Mouse (Mus musculus) urinary bladder, postnatal 10 days (tissue): ENCODE results near the gene Hypk.

Experiments
- DNase-seq: peaks from one replicate; pipeline ENCODE4 v3.0.0; 2022; ENCODE audit warnings: low spot score

The Hypk gene

DNA sequence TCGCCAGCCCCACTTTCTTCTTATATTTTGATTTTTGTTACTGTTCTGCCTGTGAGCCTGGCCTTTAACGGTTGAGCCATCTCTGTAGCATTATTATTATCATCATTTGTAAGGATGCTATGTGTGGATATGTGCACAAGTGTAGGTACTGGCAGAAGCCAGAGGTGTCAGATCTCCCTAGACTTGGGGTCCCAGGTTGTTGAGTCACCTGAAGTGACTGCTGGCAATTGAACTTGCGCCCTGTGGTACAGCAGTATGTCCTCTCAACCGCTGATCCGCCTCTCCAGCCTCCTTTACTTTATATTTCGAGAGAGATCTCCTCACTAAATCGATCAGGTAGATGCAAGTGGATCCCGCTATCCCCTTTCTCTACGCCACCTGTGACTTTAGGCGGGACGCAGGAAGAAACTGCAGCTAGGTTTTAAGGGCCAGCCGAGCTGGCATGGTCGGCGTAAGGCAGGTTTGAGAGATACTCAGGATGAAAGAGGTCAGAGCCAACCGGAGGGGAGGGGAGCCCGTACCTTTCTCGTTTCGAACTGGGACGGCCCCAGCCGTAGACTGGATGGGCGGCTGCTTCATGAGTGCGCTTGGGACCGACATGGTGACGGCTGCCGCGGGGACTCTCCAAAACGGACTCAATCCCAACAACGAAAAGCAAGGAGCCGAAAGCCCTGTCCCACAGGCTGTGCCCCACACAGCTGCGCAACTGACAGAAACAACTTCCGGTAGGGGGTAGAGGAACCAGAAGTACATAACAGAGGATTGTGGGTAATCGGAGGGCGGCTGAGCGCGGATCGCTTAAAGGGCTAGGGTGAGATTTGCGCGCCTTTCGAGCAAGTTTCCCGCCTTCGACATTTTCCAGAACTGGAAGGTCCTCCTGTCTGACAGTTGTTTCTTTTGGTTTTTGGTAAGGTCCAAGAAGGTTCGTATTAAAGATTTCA lies 53.1 kb downstream of the Hypk start, which contains the start of the genes Mfap1a and Wdr76:
Gene Mfap1a, minus strand, starts transcription at position 724 of the 941 bp plus-strand sequence.
Gene Wdr76, plus strand, starts transcription at position 782 of the 941 bp plus-strand sequence.
- peak; percentile 29 for DNase-seq

DNA sequence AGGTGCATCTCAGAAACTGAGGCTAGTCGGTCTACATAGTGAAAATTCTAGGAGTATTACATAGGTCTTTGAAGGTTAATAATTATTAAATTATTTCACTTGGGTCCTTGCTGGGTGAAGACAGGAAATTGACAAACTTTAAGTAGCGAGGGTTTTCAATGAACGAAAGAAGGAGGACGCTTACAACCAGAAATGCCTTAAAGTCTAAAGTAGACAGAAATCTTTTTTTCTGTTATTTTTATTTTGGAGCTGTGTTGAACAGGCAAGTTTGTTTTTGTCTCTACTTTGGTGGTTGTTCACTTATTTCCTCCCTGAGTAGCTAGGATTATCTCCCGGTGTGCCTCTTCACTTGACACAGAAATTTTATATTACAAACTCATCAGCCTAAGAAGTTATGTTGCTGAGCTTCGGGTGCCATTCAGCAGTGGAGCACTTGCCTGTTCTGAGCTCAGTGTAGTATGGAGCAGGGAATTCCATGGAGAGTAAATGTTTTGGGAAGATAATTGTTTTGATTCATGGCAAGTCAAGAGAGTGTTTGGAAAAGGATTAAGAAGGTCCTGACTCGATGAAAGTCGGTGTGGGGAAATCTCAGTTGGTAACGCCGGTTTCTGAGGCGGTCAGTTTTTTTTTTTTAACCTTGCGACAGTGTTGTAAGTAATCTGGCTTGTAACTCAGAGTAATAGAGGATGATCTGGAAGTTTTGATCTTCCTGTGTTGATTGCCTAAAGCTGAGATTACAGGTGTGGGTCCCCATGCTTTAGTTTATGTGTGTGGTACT lies 54.3 kb downstream of the Hypk start:
- no peak for DNase-seq

DNA sequence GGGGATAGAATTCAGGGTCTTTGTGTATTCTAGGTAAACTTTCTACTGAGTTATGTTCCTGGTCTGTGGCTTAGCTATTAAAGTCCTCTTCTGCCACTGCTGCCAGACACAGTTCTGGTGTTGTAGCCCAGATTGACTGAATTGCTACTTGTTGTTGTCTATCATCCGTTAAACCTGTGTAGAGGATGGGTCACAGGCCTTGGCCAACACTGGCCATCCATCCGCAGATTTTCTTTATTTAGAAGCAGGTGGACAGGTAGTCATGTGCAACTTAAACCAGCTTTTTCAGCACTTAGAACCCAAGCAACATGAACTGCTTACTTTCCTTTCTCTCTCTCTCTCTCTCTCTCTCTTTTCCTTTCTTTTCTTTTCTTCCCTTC lies 54.9 kb downstream of the Hypk start:
- DNase-seq = no peak
